Comparison of ENCODE assay signal across 24 mouse cellular contexts in genomic region chr12:36531421-36532072, GRCm38 (mm10).
A peak's percentile ranks its signal among the peaks of the same experiment; 100 is the strongest.
DNase-seq lines count a peak whose midpoint lies in the region; ATAC-seq and TF ChIP-seq lines count a peak whose summit lies in the region.
"Had no signal": no experiment of that assay in that cellular context is flagged by ENCODE, and none has a peak within 500 bp of the region (broad histone marks: within the 10 kb centered on the region; RNA-seq: fewer than 3 reads in every experiment).

No protein-coding gene starts in this region.

- H3K36me3 ChIP-seq in forebrain, embryonic 12.5 days (replicated peaks) = no peaks in the 10 kb centered on the region
- H3K36me3 ChIP-seq in forebrain, postnatal 0 days (ENCODE audit: insufficient read depth) = no peaks in the 10 kb centered on the region
- H3K36me3 ChIP-seq in intestine, postnatal 0 days (ENCODE audit: control insufficient read depth, insufficient read depth) = no peaks in the 10 kb centered on the region
- H3K36me3 ChIP-seq: embryonic facial prominence, embryonic 13.5 days; heart, embryonic 15.5 days; hindbrain, embryonic 15.5 days; limb, embryonic 10.5 days; liver, embryonic 15.5 days; lung, embryonic 15.5 days had no signal

- no peaks in the 10 kb centered on the region for H3K9me3 ChIP-seq in forebrain, embryonic 12.5 days
- no peaks in the 10 kb centered on the region for H3K9me3 ChIP-seq in forebrain, postnatal 0 days (ENCODE audit: low read length)
- no peaks in the 10 kb centered on the region for H3K9me3 ChIP-seq in intestine, postnatal 0 days (ENCODE audit: control insufficient read depth)
- H3K9me3 ChIP-seq: embryonic facial prominence, embryonic 13.5 days; heart, embryonic 15.5 days; hindbrain, embryonic 15.5 days; limb, embryonic 10.5 days; liver, embryonic 15.5 days; lung, embryonic 15.5 days had no signal

- no peak for TF ChIP-seq CTCF in forebrain, postnatal 0 days (IDR thresholded peaks at IDR 0.05; ENCODE audit: low read depth)
- TF ChIP-seq CTCF in intestine, postnatal 0 days (IDR thresholded peaks at IDR 0.05; ENCODE audit: low read depth) = no peak

- no peak overlapping the region for H3K9ac ChIP-seq in forebrain, embryonic 12.5 days
- no peak overlapping the region for H3K9ac ChIP-seq in forebrain, postnatal 0 days
- no peak overlapping the region for H3K9ac ChIP-seq in intestine, postnatal 0 days (ENCODE audit: low read depth, low read length)
- H3K9ac ChIP-seq: embryonic facial prominence, embryonic 13.5 days; heart, embryonic 15.5 days; hindbrain, embryonic 15.5 days; liver, embryonic 15.5 days; lung, embryonic 15.5 days had no signal

- H3K27me3 ChIP-seq in forebrain, embryonic 12.5 days = no peaks in the 10 kb centered on the region
- H3K27me3 ChIP-seq in forebrain, postnatal 0 days (ENCODE audit: insufficient read depth, low read length) = no peaks in the 10 kb centered on the region
- no peaks in the 10 kb centered on the region for H3K27me3 ChIP-seq in intestine, postnatal 0 days (replicated peaks; ENCODE audit: control insufficient read depth, insufficient read depth, low read length)
- H3K27me3 ChIP-seq: embryonic facial prominence, embryonic 13.5 days; heart, embryonic 15.5 days; hindbrain, embryonic 15.5 days; liver, embryonic 15.5 days; lung, embryonic 15.5 days had no signal

- H3K4me1 ChIP-seq in forebrain, embryonic 12.5 days = no peaks in the 10 kb centered on the region
- no peaks in the 10 kb centered on the region for H3K4me1 ChIP-seq in forebrain, postnatal 0 days (ENCODE audit: insufficient read depth)
- H3K4me1 ChIP-seq in intestine, postnatal 0 days (replicated peaks; ENCODE audit: control insufficient read depth, insufficient read depth, low read length) = no peaks in the 10 kb centered on the region
- H3K4me1 ChIP-seq: heart, embryonic 15.5 days; hindbrain, embryonic 15.5 days; limb, embryonic 10.5 days; lung, embryonic 15.5 days had no signal

- 25% methylated on average over 4 of the region's 4 CpGs for WGBS in forebrain, embryonic 12.5 days
- 22% methylated on average over 4 of the region's 4 CpGs for WGBS in forebrain, postnatal 0 days
- 32% methylated on average over 4 of the region's 4 CpGs for WGBS in intestine, postnatal 0 days

- DNase-seq in forebrain, postnatal 0 days = no peak
- peak; percentile 75 for DNase-seq in kidney, adult 9 months
- DNase-seq in kidney, postnatal 4 days = no peak
- peak; percentile 45 for DNase-seq in retina, postnatal 1 day
- DNase-seq in lung, postnatal 36 days = no peak
- DNase-seq: adrenal gland, postnatal 14 days; cerebellum, adult 8-10 months; cerebellum, postnatal 36 days; embryo, embryonic 11 days; heart, postnatal 36 days; liver; right cerebral cortex, postnatal 25 days; thymus, postnatal 14 days had no signal

- peak; percentile 14; the same call in 1 of the 2 replicates for ATAC-seq in forebrain, embryonic 12.5 days (ENCODE audit: low FRiP score)
- ATAC-seq in forebrain, postnatal 0 days = no peak
- peak; percentile 33; the same call in 1 of the 2 replicates for ATAC-seq in intestine, postnatal 0 days

- H3K4me2 ChIP-seq in forebrain, embryonic 12.5 days = no peak overlapping the region
- no peak overlapping the region for H3K4me2 ChIP-seq in forebrain, postnatal 0 days (ENCODE audit: low read depth)
- no peak overlapping the region for H3K4me2 ChIP-seq in intestine, postnatal 0 days (replicated peaks; ENCODE audit: low read depth)
- H3K4me2 ChIP-seq: embryonic facial prominence, embryonic 13.5 days; heart, embryonic 15.5 days; hindbrain, embryonic 15.5 days; liver, embryonic 15.5 days; lung, embryonic 15.5 days had no signal

- H3K4me3 ChIP-seq in forebrain, embryonic 12.5 days (replicated peaks) = no peak overlapping the region
- H3K4me3 ChIP-seq in forebrain, postnatal 0 days (ENCODE audit: low read depth, low read length) = no peak overlapping the region
- H3K4me3 ChIP-seq in intestine, postnatal 0 days (ENCODE audit: low read depth, low read length) = no peak overlapping the region
- H3K4me3 ChIP-seq: embryonic facial prominence, embryonic 13.5 days; erythroblast, embryonic 14.5 days; heart, embryonic 15.5 days; hindbrain, embryonic 15.5 days; layer of hippocampus, adult 2 months; limb, embryonic 10.5 days; liver, embryonic 15.5 days; lung, embryonic 15.5 days had no signal

- no peak overlapping the region for H3K27ac ChIP-seq in forebrain, embryonic 12.5 days
- no peak overlapping the region for H3K27ac ChIP-seq in forebrain, postnatal 0 days (ENCODE audit: low read depth, low read length)
- no peak overlapping the region for H3K27ac ChIP-seq in intestine, postnatal 0 days (ENCODE audit: low read depth, low read length)
- H3K27ac ChIP-seq: embryonic facial prominence, embryonic 13.5 days; heart, embryonic 15.5 days; hindbrain, embryonic 15.5 days; layer of hippocampus, adult 2 months; limb, embryonic 10.5 days; liver, embryonic 15.5 days; lung, embryonic 15.5 days; macrophage had no signal

Comparison
In these comparisons a context has a peak if more than half of its experiments do, and no peak if none do; other contexts are left out.
1. DNase-seq: peak in kidney, adult 9 months (single experiment) and retina, postnatal 1 day (single experiment); none in forebrain, postnatal 0 days (single experiment), kidney, postnatal 4 days (0 of 2) and lung, postnatal 36 days (single experiment).